Mouse (Mus musculus): ENCODE results near the gene Fndc3b.

GRCm38 (mm10) chr3:27691486-27692160 is 19.5 kb downstream of the Fndc3b start:
- TF ChIP-seq CTCF (conservative IDR thresholded peaks at IDR 0.05; ENCODE audit: low read length) (no peak), POU5F1 (IDR thresholded peaks at IDR 0.05; ENCODE audit: borderline replicate concordance, low read length) (no peak), NANOG (IDR thresholded peaks at IDR 0.05; ENCODE audit: borderline replicate concordance, low read length) (no peak)

Measured in E14TG2a.4 (cell line).